Mouse (Mus musculus) c-Kit-negative CD71-positive TER-119-positive erythroid progenitor cells, embryonic 14.5 days (primary cell): ENCODE data around the gene G3bp1.
A peak's percentile ranks its signal among the peaks of the same experiment; 100 is the strongest.

Experiments
- DNase-seq: peaks from one replicate; pipeline ENCODE4 v3.0.0-alpha.2; 2013; ENCODE audit warnings: low read depth, low spot score

Gene G3bp1

GRCm38 (mm10) chr11:55464707-55465106 lies 4.8 kb upstream of the G3bp1 start:
- no peak for DNase-seq

- DNase-seq: no peak
These were observed 4.3 kb upstream of the G3bp1 start for GRCm38 (mm10) chr11:55465177-55465576.

DNA sequence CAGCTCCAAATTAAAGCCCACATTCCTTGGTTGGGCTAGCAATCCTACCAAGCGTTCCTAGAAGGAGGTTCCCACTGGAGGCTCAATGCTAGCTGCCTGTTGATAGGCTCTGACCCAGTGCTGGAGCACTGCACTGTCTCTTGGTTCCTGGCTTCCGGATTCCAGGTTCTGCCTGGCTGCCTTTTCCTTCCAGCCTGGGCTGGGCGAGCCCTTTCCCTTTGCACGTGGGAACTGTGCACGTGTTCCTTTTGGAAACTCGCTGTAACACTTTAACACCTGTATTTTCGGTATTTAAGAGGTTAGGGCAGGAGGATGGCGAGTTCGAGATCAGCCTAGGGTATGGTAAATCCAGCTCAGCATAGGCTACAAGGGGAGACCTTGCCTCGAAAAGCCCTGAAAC lies 1.5 kb upstream of the G3bp1 start:
- no peak for DNase-seq

- DNase-seq: peak; percentile 35
These were observed 856 bp upstream of the G3bp1 start for GRCm38 (mm10) chr11:55468611-55469047.

GRCm38 (mm10) chr11:55469923-55470691 lies 622 bp downstream of the G3bp1 start:
- peak; percentile 22 for DNase-seq

- DNase-seq: no peak
These were observed 1.3 kb downstream of the G3bp1 start for GRCm38 (mm10) chr11:55470761-55471160.

- no peak for DNase-seq
These were observed 2.0 kb downstream of the G3bp1 start for GRCm38 (mm10) chr11:55471467-55471866.

DNA sequence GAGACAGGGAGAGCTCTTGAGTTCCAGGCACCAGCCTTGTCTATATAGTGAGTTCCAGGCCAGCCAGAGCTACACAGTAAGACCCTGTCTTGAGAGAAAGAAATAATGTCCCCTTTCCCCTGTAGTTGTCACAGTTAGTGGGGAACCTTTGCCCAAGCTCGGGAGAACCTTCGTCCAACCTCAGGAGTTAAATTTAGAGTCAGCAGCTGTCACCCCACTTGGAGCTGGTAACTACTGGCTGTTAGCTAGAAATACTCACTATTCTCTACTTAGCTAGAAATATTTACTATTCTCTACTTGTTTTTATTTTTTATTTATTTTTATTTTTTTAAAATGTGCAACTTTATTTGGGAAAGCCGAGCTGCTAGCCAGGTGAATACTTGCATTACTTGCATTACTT lies 3.7 kb downstream of the G3bp1 start:
- no peak for DNase-seq

- no peak for DNase-seq
These were observed 16.0 kb downstream of the G3bp1 start for GRCm38 (mm10) chr11:55485443-55485842.

- no peak for DNase-seq
These were observed 26.7 kb downstream of the G3bp1 start for GRCm38 (mm10) chr11:55496158-55496557.

- DNase-seq: peak; percentile 31
These were observed 28.4 kb downstream of the G3bp1 start for GRCm38 (mm10) chr11:55497885-55498284.

DNA sequence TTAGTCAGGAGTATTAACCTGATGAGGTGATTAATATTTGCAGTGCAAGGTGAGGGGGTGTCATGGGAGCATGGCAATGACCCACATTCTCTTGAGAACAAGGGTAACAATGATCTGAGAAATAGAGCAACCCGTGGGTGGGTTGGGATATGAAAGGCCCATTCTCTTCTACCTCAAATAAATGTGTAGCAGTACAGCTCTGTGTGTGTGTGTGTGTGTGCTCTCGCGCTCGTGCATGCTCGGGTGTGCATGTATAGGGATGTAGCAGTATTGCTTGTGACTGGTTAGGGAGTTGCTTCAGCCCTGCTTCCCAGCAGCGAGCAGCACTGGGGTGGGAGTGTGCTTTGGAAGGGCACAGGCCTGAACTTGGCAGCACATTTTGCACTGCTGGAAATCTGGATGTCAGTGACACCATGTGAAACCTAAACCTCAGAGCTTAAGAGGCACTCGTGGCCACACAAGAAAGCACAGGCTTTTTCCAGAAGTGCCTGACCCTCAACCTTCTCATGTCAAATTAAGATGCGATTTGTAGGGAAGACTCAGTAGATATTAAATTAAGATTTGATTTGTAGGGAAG lies 32.6 kb downstream of the G3bp1 start:
- DNase-seq: no peak

DNA sequence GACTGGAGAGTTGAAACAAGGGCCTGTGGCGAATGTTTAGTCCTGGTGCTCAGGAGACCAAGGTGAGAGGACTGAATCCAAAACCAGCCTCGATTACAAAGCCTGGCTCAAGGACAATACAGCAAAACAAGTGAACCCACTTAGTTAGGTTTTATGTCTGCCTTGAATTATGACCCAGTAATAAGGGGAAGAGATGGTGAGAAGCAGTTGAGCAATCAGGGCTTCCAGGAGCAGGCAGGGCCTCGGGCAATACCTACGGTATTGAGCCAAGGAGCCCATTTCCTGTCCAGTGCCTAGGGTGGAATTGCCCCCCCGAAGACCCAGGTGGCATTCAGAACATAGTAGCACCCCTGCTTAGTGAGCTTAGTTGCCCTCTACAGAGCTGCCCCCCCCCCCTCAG lies 33.4 kb downstream of the G3bp1 start:
- no peak for DNase-seq

- no peak for DNase-seq
These were observed 36.0 kb downstream of the G3bp1 start for GRCm38 (mm10) chr11:55505485-55505884.

DNA sequence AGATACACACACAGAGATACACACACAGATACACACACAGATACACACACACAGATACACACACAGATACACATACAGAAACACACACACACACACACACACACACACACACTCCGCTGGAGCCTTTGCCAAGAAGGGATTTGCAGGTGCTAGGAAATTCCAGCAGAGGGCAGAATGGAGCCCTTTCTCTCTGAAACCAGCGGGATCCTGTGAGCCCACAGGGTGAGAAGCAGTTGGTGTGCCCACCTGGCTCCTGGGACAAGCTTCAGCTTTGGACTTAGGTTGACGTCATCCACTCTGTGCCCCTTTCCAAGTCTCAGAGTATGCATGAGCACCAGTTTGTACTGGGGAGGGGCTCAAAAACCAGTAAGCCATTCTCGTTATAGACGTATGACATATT lies 41.9 kb downstream of the G3bp1 start:
- no peak for DNase-seq

GRCm38 (mm10) chr11:55517666-55518065 lies 48.2 kb downstream of the G3bp1 start:
- no peak for DNase-seq

GRCm38 (mm10) chr11:55518806-55519674 lies 49.6 kb downstream of the G3bp1 start:
- peak; percentile 6 for DNase-seq

DNA sequence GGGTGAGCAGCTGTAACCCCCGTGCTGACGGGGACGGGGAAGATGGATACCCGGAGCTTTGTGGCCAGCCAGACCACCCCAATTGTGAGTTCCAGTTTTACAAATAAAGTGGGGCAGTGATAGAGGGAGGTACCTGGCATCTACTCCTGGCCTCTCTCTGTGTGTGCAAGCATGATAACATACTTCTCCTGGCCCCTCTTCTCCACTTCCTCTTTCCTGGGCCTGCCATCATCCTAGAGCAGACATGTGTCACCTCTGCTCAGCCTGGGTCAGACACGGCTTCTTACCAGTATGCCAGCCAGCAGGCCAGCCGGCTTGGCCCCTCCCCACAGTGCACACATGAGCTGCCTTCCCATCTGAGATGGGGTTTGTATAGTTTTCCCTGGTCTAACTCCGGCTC lies 61.3 kb downstream of the G3bp1 start:
- no peak for DNase-seq

DNA sequence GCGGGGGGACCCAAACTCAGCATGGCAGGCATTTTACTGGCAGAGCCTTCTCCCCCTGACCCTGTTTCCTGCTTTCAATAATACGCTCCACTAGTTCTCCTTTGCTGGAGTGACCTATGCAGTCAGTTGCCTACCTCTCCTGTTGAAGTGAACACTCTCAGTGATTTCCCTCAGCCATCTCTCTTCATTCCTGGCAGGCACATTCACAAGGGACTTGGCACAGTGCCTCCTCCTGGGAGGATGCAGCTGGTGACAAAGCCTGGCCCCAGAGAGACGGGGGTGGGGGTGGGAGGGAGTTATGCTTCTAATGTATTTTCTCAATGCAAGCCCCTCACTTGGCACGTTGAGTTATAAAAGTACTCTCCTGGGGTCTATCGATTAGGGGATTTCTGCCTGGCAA lies 63.9 kb downstream of the G3bp1 start:
- no peak for DNase-seq

- DNase-seq: no peak
These were observed 65.3 kb downstream of the G3bp1 start for GRCm38 (mm10) chr11:55534766-55535165.

DNA sequence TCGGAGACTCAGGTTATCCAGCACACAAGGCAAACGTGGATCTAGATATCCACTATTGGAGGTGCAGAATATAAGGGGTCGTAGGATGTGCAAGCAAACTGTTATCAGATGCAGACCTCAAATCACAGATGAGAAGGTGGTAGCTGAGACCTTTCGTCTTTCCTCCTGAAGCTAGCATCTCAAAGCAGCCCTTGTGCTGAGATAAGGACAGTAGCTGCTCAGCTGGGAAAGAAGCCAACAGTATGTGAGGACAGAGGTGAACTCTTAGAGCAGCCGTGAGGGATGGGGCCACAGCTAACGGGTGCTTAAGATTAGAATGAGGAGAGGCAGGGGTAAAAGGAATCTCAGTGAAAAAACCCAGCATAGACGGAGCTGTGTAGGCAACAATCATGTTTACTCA lies 72.6 kb downstream of the G3bp1 start:
- no peak for DNase-seq

GRCm38 (mm10) chr11:55542671-55543070 lies 73.2 kb downstream of the G3bp1 start:
- no peak for DNase-seq
